Mouse (Mus musculus) myocyte (in vitro differentiated cells): ENCODE measurements around the gene 6030452D12Rik.

ENCODE experiments used
- CEBPB ChIP-seq: IDR thresholded peaks from 2 replicates; pipeline ENCODE4 v1.6.1; 2011; ENCODE audit warnings: mild to moderate bottlenecking, moderate library complexity; ENCODE audit not compliant: poor library complexity, insufficient read depth, severe bottlenecking
- E2F4 ChIP-seq: IDR thresholded peaks from one replicate; pipeline ENCODE4 v1.6.1; 2011; ENCODE audit warnings: mild to moderate bottlenecking, control low read depth, moderate library complexity; ENCODE audit not compliant: insufficient read depth
- MAX ChIP-seq: IDR thresholded peaks from one replicate; pipeline ENCODE4 v1.6.1; 2011; ENCODE audit warnings: low read depth, mild to moderate bottlenecking, control low read depth
- MYOD1 ChIP-seq, 3 experiments: IDR thresholded peaks; one replicate each; pipeline ENCODE4 v1.6.1; 2011; ENCODE audit warnings: control low read depth in 2 of 3, low read depth in 2 of 3, mild to moderate bottlenecking in 2 of 3, moderate library complexity in 1 of 3; ENCODE audit not compliant: insufficient read length in 2 of 3, control insufficient read depth in 1 of 3
- MYOG ChIP-seq, 3 experiments: IDR thresholded peaks; one replicate each; pipeline ENCODE4 v1.6.1; 2011; ENCODE audit warnings: control low read depth in 2 of 3, low read depth in 2 of 3, mild to moderate bottlenecking in 2 of 3; ENCODE audit not compliant: insufficient read length in 2 of 3, control insufficient read depth in 1 of 3, insufficient read depth in 1 of 3
- POLR2A ChIP-seq: IDR thresholded peaks from one replicate; pipeline ENCODE4 v1.6.1; 2011; ENCODE audit warnings: low read depth, mild to moderate bottlenecking, control low read depth, moderate library complexity; ENCODE audit not compliant: insufficient read length
- POLR2AphosphoS2 ChIP-seq: IDR thresholded peaks from one replicate; pipeline ENCODE4 v1.6.1; 2011; ENCODE audit warnings: low read depth, control low read depth; ENCODE audit not compliant: insufficient read length
- REST ChIP-seq: IDR thresholded peaks from one replicate; pipeline ENCODE4 v1.6.1; 2011; ENCODE audit warnings: mild to moderate bottlenecking, control low read depth, moderate library complexity; ENCODE audit not compliant: insufficient read depth, insufficient read length
- SRF ChIP-seq: IDR thresholded peaks from one replicate; pipeline ENCODE4 v1.6.1; 2011; ENCODE audit warnings: low read depth; ENCODE audit not compliant: control insufficient read depth, insufficient read length
- TCF12 ChIP-seq: IDR thresholded peaks from one replicate; pipeline ENCODE4 v1.6.1; 2011; ENCODE audit warnings: mild to moderate bottlenecking, control low read depth; ENCODE audit not compliant: poor library complexity, insufficient read depth, severe bottlenecking
- USF1 ChIP-seq: IDR thresholded peaks from one replicate; pipeline ENCODE4 v1.6.1; 2011; ENCODE audit warnings: low read depth, mild to moderate bottlenecking, control low read depth, moderate library complexity

DNA sequence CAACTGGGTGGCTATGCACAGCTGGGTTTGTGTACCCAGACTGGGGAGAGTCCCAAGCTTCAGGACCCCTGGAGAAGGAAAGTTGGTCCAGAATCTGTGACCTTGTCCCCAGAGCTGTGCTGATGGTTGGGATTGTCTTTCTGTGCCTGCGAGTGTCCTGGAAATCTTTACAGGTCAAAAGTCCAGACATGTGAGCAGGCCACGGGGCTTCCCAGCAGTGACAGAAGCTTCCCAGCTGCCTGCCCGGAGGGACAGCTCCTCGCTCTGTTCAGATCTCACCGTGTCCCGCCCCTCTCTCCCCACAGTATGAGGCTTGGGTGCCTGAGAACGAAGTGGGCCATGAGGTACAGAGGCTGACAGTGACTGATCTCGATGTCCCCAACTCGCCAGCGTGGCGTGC is 40.7 kb downstream of the 6030452D12Rik start:
- TF ChIP-seq USF1, result no peak
- TF ChIP-seq MYOD1 (IDR thresholded peaks at IDR 0.05; ENCODE audit: control insufficient read depth in 1 of 3, insufficient read length in 2 of 3, low read depth in 2 of 3), result no peak
- no peak for TF ChIP-seq POLR2A
- TF ChIP-seq REST, result no peak
- TF ChIP-seq E2F4, result no peak
- no peak for TF ChIP-seq POLR2AphosphoS2
- no peak for TF ChIP-seq SRF
- no peak for TF ChIP-seq MAX
- TF ChIP-seq CEBPB, result no peak
- TF ChIP-seq TCF12, result no peak
- no peak for TF ChIP-seq MYOG (IDR thresholded peaks at IDR 0.05; ENCODE audit: control insufficient read depth in 1 of 3, insufficient read depth in 1 of 3, insufficient read length in 2 of 3, low read depth in 2 of 3)
